Mouse (Mus musculus) stomach, postnatal 0 days (tissue): ENCODE results near the gene Lrrc59.

Experiments
- CTCF ChIP-seq: IDR thresholded peaks from 2 replicates; pipeline ENCODE4 v1.5.1; 2016; ENCODE audit warnings: antibody characterized with exemption, low read depth, mild to moderate bottlenecking, moderate library complexity
- EP300 ChIP-seq: optimal IDR thresholded peaks from 2 replicates; pipeline ENCODE3; 2016; ENCODE audit warnings: antibody characterized with exemption

- TF ChIP-seq CTCF (no peak), EP300 (no peak)
These were observed 4.9 kb downstream of the Lrrc59 start for GRCm38 (mm10) chr11:94634431-94634830.
